In the genomic region with DNA sequence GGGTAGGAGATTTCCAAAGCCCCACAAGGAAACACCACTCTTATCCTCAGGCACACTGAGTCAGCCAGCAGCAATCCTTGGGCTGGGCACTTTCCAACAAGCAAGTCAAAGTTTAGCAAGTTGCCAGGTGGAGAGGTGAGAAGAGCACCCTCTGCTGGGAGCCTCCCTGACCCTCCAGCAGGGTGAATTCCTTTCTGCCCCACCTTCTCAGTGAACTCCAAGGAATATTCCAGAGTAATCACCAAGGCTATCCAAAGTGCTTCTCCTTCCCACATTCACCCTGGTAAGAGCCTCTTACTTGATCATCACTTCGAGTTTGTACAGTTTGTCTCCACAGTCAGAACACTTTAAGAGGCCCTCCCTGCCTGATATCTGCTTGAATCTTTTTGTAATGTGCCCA, we compare ENCODE assay signal across 9 mouse cellular contexts.
DNase-seq lines count a peak whose midpoint lies in the region; ATAC-seq and TF ChIP-seq lines count a peak whose summit lies in the region.
"Had no signal": no experiment of that assay in that cellular context is flagged by ENCODE, and none has a peak within 500 bp of the region (broad histone marks: within the 10 kb centered on the region; RNA-seq: fewer than 3 reads in every experiment).

No protein-coding gene starts in this region.

- H3K4me2 ChIP-seq in intestine, postnatal 0 days (replicated peaks; ENCODE audit: low read depth), result no peak overlapping the region
- H3K4me2 ChIP-seq in intestine, embryonic 15.5 days (replicated peaks), result no peak overlapping the region
- H3K4me2 ChIP-seq in forebrain, embryonic 11.5 days (ENCODE audit: low read depth, low read length, severe bottlenecking), result no peak overlapping the region
- H3K4me2 ChIP-seq: limb, embryonic 12.5 days had no signal

- TF ChIP-seq CTCF in intestine, postnatal 0 days (IDR thresholded peaks at IDR 0.05; ENCODE audit: low read depth), result peak; percentile 65
- TF ChIP-seq CTCF in E14TG2a.4 (conservative IDR thresholded peaks at IDR 0.05; ENCODE audit: low read length), result 0 out of 2 replicates have a peak, but pooled peaks have one; percentile 12

- H3K9ac ChIP-seq in intestine, postnatal 0 days (ENCODE audit: low read depth, low read length), result no peak overlapping the region
- no peak overlapping the region for H3K9ac ChIP-seq in intestine, embryonic 15.5 days
- H3K9ac ChIP-seq in forebrain, embryonic 11.5 days (ENCODE audit: low read length), result no peak overlapping the region
- H3K9ac ChIP-seq: limb, embryonic 12.5 days had no signal

- H3K27me3 ChIP-seq in intestine, postnatal 0 days (replicated peaks; ENCODE audit: control insufficient read depth, insufficient read depth, low read length), result no peaks in the 10 kb centered on the region
- no peaks in the 10 kb centered on the region for H3K27me3 ChIP-seq in intestine, embryonic 15.5 days (replicated peaks)
- no peaks in the 10 kb centered on the region; the same call in 1 of the 2 replicates for H3K27me3 ChIP-seq in E14TG2a.4 (ENCODE audit: insufficient read depth, low read length)
- no peaks in the 10 kb centered on the region for H3K27me3 ChIP-seq in forebrain, embryonic 11.5 days (ENCODE audit: control insufficient read depth, insufficient read depth, low read length)
- H3K27me3 ChIP-seq: limb, embryonic 12.5 days; megakaryocyte, embryonic 14.5 days had no signal

- no peaks in the 10 kb centered on the region for H3K36me3 ChIP-seq in intestine, postnatal 0 days (ENCODE audit: control insufficient read depth, insufficient read depth)
- no peaks in the 10 kb centered on the region for H3K36me3 ChIP-seq in intestine, embryonic 15.5 days
- H3K36me3 ChIP-seq in E14TG2a.4 (ENCODE audit: insufficient read depth, low read length), result no peaks in the 10 kb centered on the region
- no peaks in the 10 kb centered on the region for H3K36me3 ChIP-seq in forebrain, embryonic 11.5 days (ENCODE audit: control insufficient read depth, insufficient read depth, low read length)
- H3K36me3 ChIP-seq: limb, embryonic 12.5 days had no signal

- ATAC-seq in intestine, postnatal 0 days, result no peak
- ATAC-seq in intestine, embryonic 15.5 days, result no peak
- no peak for ATAC-seq in forebrain, embryonic 11.5 days (replicated peaks; ENCODE audit: low FRiP score)

- DNase-seq in 3134 (ENCODE audit: extremely low read depth, insufficient read length, low spot score), result peak; percentile 60
- peak; percentile 17 to 33 for DNase-seq in kidney, postnatal 4 days
- DNase-seq in thymus, postnatal 36 days, result no peak
- no peak for DNase-seq in forebrain, embryonic 11.5 days (ENCODE audit: low spot score)

- H3K4me3 ChIP-seq in intestine, postnatal 0 days (ENCODE audit: low read depth, low read length), result no peak overlapping the region
- H3K4me3 ChIP-seq in intestine, embryonic 15.5 days (replicated peaks), result no peak overlapping the region
- H3K4me3 ChIP-seq in E14TG2a.4 (replicated peaks; ENCODE audit: low read length), result no peak overlapping the region
- no peak overlapping the region for H3K4me3 ChIP-seq in forebrain, embryonic 11.5 days (ENCODE audit: low read depth, low read length)
- H3K4me3 ChIP-seq: limb, embryonic 12.5 days; megakaryocyte, embryonic 14.5 days had no signal

- H3K27ac ChIP-seq in intestine, postnatal 0 days (ENCODE audit: low read depth, low read length), result no peak overlapping the region
- no peak overlapping the region for H3K27ac ChIP-seq in intestine, embryonic 15.5 days
- H3K27ac ChIP-seq in forebrain, embryonic 11.5 days (ENCODE audit: low read depth, low read length), result no peak overlapping the region
- H3K27ac ChIP-seq: limb, embryonic 12.5 days had no signal

- WGBS in intestine, postnatal 0 days, result 86% methylated on average over 1 of the region's 1 CpGs
- 90% methylated on average over 1 of the region's 1 CpGs for WGBS in intestine, embryonic 15.5 days
- 92% methylated on average over 1 of the region's 1 CpGs for WGBS in forebrain, embryonic 11.5 days

- no peaks in the 10 kb centered on the region for H3K4me1 ChIP-seq in intestine, postnatal 0 days (replicated peaks; ENCODE audit: control insufficient read depth, insufficient read depth, low read length)
- no peaks in the 10 kb centered on the region for H3K4me1 ChIP-seq in intestine, embryonic 15.5 days (replicated peaks)
- no peaks in the 10 kb centered on the region for H3K4me1 ChIP-seq in E14TG2a.4 (replicated peaks; ENCODE audit: low read depth, low read length)
- H3K4me1 ChIP-seq in forebrain, embryonic 11.5 days (replicated peaks; ENCODE audit: control insufficient read depth, insufficient read depth, low read length), result no peaks in the 10 kb centered on the region
- H3K4me1 ChIP-seq: limb, embryonic 12.5 days had no signal

- no peaks in the 10 kb centered on the region for H3K9me3 ChIP-seq in intestine, postnatal 0 days (ENCODE audit: control insufficient read depth)
- no peaks in the 10 kb centered on the region for H3K9me3 ChIP-seq in intestine, embryonic 15.5 days
- H3K9me3 ChIP-seq in E14TG2a.4 (ENCODE audit: low read length), result no peaks in the 10 kb centered on the region; the same call in 1 of the 2 replicates
- H3K9me3 ChIP-seq in forebrain, embryonic 11.5 days (ENCODE audit: control insufficient read depth, low read length), result no peaks in the 10 kb centered on the region
- H3K9me3 ChIP-seq: limb, embryonic 12.5 days; megakaryocyte, embryonic 14.5 days had no signal

Comparison
In these comparisons a context has a peak if more than half of its experiments do, and no peak if none do; other contexts are left out.
1. DNase-seq: peak in 3134 (single experiment) and kidney, postnatal 4 days (2 of 2); none in thymus, postnatal 36 days (0 of 2) and forebrain, embryonic 11.5 days (single experiment).